Mouse (Mus musculus) heart, embryonic 14.5 days (tissue): ENCODE measurements around the gene Six5. TPM values are rescaled to one million over a fixed set of nuclear protein-coding genes. Genes with fewer than 3 reads are reported as not detected.

Experiments used
- ATAC-seq: fragments of 200-750 bp; cut with Nextera tagmentation; 2 replicates; pipeline ENCODE4 v1.8.0; 2017; ENCODE audit warnings: low read depth, moderate TSS enrichment; ENCODE audit not compliant: insufficient number of reproducible peaks, insufficient read depth, low FRiP score
- H3K27ac ChIP-seq, 2 experiments: fragments of 200-500 bp in 1 of 2; fragments of 300-500 bp in 1 of 2; sonication (generic) in 1 of 2; replicated peaks in 1 of 2; 2 replicates each; pipeline ENCODE4 v1.5.1; 2012 to 2014; ENCODE audit warnings: low read depth in 2 of 2, low read length in 2 of 2, control low read depth in 1 of 2, mild to moderate bottlenecking in 1 of 2, mixed read lengths in 1 of 2; ENCODE audit not compliant: control insufficient read depth in 1 of 2, insufficient read depth in 1 of 2
- H3K27me3 ChIP-seq: fragments of 300-500 bp; sonication (generic); 2 replicates; pipeline ENCODE4 v1.6.1; 2014; ENCODE audit warnings: mild to moderate bottlenecking, low read length, control low read depth; ENCODE audit not compliant: control insufficient read depth, insufficient read depth
- H3K36me3 ChIP-seq: fragments of 300-500 bp; sonication (generic); 2 replicates; pipeline ENCODE4 v1.6.1; 2014; ENCODE audit warnings: mild to moderate bottlenecking, control low read depth, low read length, mixed read lengths; ENCODE audit not compliant: control insufficient read depth, insufficient read depth
- H3K4me1 ChIP-seq, 2 experiments: fragments of 200-500 bp in 1 of 2; fragments of 300-500 bp in 1 of 2; sonication (generic) in 1 of 2; 2 replicates each; pipeline ENCODE4 v1.6.1; 2012 to 2014; ENCODE audit warnings: low read length in 2 of 2, control low read depth in 1 of 2, mixed read lengths in 1 of 2; ENCODE audit not compliant: control insufficient read depth in 2 of 2, insufficient read depth in 2 of 2
- H3K4me2 ChIP-seq: fragments of 300-500 bp; sonication (generic); 2 replicates; pipeline ENCODE4 v1.6.1; 2014; ENCODE audit warnings: mild to moderate bottlenecking, low read length
- H3K4me3 ChIP-seq, 2 experiments: fragments of 200-500 bp in 1 of 2; fragments of 300-500 bp in 1 of 2; sonication (generic) in 1 of 2; 2 replicates each; pipeline ENCODE4 v1.5.1; 2012 to 2014; ENCODE audit warnings: low read length in 2 of 2, mild to moderate bottlenecking in 2 of 2, control low read depth in 1 of 2, low read depth in 1 of 2, moderate library complexity in 1 of 2; ENCODE audit not compliant: control insufficient read depth in 1 of 2, insufficient read depth in 1 of 2
- H3K9ac ChIP-seq: fragments of 300-500 bp; sonication (generic); 2 replicates; pipeline ENCODE4 v1.6.1; 2014; ENCODE audit warnings: mild to moderate bottlenecking, low read length
- H3K9me3 ChIP-seq: fragments of 300-500 bp; sonication (generic); 2 replicates; pipeline ENCODE4 v1.6.1; 2016; ENCODE audit warnings: low read length, control low read depth; ENCODE audit not compliant: control insufficient read depth
- WGBS: fragments of 180-500 bp; shearing (Covaris S2); extraction: QIAGEN DNeasy Blood & Tissue Kit; methylation state at CpG from one replicate; pipeline ENCODE4 v1.1.7; 2014; 5-methylcytosine and 5-hydroxymethylcytosine counted together
- polyA plus RNA-seq: library from polyadenylated mRNA; unstranded; fragments of >200 nt; fragmentation: Nextera tagmentation; extraction: Ambion mirVana; gene quantifications from 2 replicates; pipeline ENCODE4 v1.2.1, GENCODE M21; 2014

Six5 gene
- polyA plus RNA-seq, 1 experiment from 2014 or later, result 8.3 TPM

DNA sequence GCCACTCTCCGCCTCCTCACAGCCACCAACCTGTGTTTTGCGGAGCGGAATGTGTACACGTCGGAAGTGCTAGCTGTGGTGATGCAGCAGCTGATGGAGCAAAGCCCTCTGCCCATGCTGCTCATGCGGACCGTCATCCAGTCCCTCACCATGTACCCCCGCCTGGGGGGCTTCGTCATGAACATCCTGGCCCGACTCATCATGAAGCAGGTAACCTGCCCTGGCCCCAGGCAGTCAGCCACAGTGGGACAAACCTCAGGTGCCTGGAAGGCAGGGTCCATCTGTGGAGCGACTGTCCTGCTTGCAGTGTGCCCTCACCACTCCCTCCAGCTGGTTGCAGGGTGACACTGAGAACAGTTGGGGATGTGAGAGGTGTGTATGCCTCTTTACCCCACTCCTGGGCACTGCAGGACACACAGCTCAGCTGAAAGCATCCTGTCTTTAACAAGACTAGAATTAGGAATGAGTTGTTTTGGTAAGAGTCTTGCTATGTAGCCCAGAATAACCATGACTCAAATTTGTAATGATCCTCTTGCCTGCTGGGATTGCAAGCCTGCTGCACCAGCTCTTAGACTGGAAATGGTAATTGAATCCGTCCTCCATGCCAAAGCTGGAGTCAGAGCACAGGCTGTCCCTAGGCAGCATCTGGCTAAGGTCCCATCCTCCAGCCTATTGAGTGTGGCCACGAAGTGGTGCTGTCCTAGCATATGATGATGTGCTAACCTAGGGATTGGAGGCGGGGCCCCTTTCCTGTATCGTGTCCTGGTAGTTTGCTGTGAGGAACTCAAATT lies 41.9 kb upstream of the Six5 start:
- H3K27me3 ChIP-seq, result no peaks in the 10 kb centered on the region
- H3K9ac ChIP-seq, result no peak overlapping the region
- WGBS, result 89% methylated on average over 15 of the region's 15 CpGs
- H3K4me2 ChIP-seq, result no peak overlapping the region
- no peak overlapping the region for H3K27ac ChIP-seq
- H3K4me1 ChIP-seq, result peaks cover 0 to 5% of the 10 kb centered on the region in 2 experiments; a peak in 1 of 4 replicates
- ATAC-seq, result no peak
- H3K36me3 ChIP-seq, result peaks cover 58% of the 10 kb centered on the region
- H3K4me3 ChIP-seq, result no peak overlapping the region
- no peaks in the 10 kb centered on the region for H3K9me3 ChIP-seq

GRCm38 (mm10) chr7:19053136-19053532 lies 41.3 kb upstream of the Six5 start:
- Histone ChIP-seq H3K27ac (no peak overlapping the region), H3K36me3 (peaks cover 52% of the 10 kb centered on the region), H3K9ac (no peak overlapping the region)

GRCm38 (mm10) chr7:19054047-19054776 lies 40.2 kb upstream of the Six5 start, which contains the start of gene Rsph6a:
TSS of gene Rsph6a (plus strand) at chr7:19054690.
- H3K36me3 ChIP-seq, result peaks cover 42% of the 10 kb centered on the region
- no peak for ATAC-seq
- no peak within 1 kb of the TSS for H3K9ac ChIP-seq
- H3K4me2 ChIP-seq, result peak within 1 kb of the TSS; percentile 48
- 42% methylated on average over 32 of the region's 33 CpGs for WGBS
- H3K9me3 ChIP-seq, result no peaks in the 10 kb centered on the region
- H3K27ac ChIP-seq, result no peak within 1 kb of the TSS
- no peaks in the 10 kb centered on the region for H3K27me3 ChIP-seq
- peaks cover 0 to 5% of the 10 kb centered on the region in 2 experiments; a peak in 1 of 4 replicates for H3K4me1 ChIP-seq
- no peak within 1 kb of the TSS; a peak in 1 of 4 replicates for H3K4me3 ChIP-seq

More at GRCm38 (mm10) chr7:19053136-19053532, 41.3 kb upstream of the Six5 start:
- no peak for ATAC-seq
- H3K4me1 ChIP-seq, result peaks cover 0 to 5% of the 10 kb centered on the region in 2 experiments; a peak in 1 of 4 replicates
- no peak overlapping the region for H3K4me3 ChIP-seq
- H3K27me3 ChIP-seq, result no peaks in the 10 kb centered on the region
- no peak overlapping the region for H3K4me2 ChIP-seq
- H3K9me3 ChIP-seq, result no peaks in the 10 kb centered on the region
- 93% methylated on average over 7 of the region's 7 CpGs for WGBS

DNA sequence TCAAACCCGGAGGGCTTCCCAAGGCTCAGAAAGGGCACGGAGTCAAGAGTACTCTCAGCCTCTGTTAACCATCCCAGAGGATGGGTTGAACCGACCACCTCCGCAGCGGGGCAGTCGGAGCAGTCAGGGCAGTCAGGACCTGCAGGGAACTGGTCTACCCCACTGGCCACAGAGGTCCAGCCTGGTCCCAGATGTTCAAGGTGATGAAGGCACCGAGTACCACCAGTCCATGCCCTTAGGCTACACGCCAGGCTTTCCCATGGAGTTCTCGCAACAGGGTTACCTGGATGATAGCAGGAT lies 39.7 kb upstream of the Six5 start:
- H3K27me3 ChIP-seq, result no peaks in the 10 kb centered on the region
- no peak overlapping the region for H3K9ac ChIP-seq
- H3K4me2 ChIP-seq, result peak overlapping the region; percentile 48
- 70% methylated on average over 9 of the region's 9 CpGs for WGBS
- peaks cover 0 to 5% of the 10 kb centered on the region in 2 experiments; a peak in 1 of 4 replicates for H3K4me1 ChIP-seq
- peaks cover 37% of the 10 kb centered on the region for H3K36me3 ChIP-seq
- no peak overlapping the region for H3K27ac ChIP-seq
- no peaks in the 10 kb centered on the region for H3K9me3 ChIP-seq
- ATAC-seq, result no peak
- H3K4me3 ChIP-seq, result no peak overlapping the region

DNA sequence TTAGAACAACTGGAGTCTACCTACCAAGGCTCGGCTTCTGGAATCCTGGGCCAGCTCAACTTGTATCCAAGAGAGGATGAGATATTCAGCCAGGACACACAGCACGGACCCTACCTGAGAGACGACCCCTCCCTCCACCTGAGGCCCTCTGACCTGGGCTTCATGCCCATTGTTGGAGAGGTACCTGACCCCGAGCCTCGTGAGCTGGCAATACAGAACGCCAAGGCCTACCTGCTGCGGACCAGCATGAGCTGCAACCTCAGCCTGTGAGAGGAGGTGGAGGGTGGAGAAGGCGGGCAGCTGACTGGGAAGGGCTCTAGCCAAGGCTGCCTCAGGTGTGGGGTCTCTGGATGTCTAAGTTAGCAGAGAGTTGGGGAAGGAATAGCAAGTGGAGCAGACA lies 39.3 kb upstream of the Six5 start:
- ATAC-seq, result no peak
- H3K4me1 ChIP-seq, result peaks cover 0 to 5% of the 10 kb centered on the region in 2 experiments; a peak in 1 of 4 replicates
- 90% methylated on average over 8 of the region's 8 CpGs for WGBS
- H3K4me3 ChIP-seq, result no peak overlapping the region
- H3K9ac ChIP-seq, result no peak overlapping the region
- no peaks in the 10 kb centered on the region for H3K9me3 ChIP-seq
- H3K27me3 ChIP-seq, result no peaks in the 10 kb centered on the region
- peaks cover 33% of the 10 kb centered on the region for H3K36me3 ChIP-seq
- no peak overlapping the region for H3K27ac ChIP-seq
- H3K4me2 ChIP-seq, result no peak overlapping the region

- peaks cover 0 to 5% of the 10 kb centered on the region in 2 experiments; a peak in 1 of 4 replicates for H3K4me1 ChIP-seq
- no peak for ATAC-seq
Measured at GRCm38 (mm10) chr7:19057405-19057804, 37.0 kb upstream of the Six5 start.

DNA sequence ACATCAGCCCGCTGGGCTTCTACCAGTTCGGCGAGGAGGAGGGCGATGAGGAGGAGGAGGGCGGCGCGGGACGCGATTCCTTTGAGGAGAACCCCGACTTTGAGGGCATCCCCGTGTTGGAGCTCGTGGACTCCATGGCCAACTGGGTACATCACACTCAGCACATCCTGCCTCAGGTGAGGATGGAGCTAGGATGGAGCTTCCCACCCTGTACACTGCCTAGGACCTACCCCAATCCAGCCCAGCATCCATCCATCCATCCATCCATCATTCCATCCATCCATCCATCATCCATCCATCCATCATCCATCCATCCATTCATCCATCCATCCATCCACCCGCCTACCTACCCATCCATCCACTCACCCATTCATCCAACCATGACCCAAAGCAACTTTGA lies 28.5 kb upstream of the Six5 start:
- no peak overlapping the region for H3K9ac ChIP-seq

More at GRCm38 (mm10) chr7:19057405-19057804, 37.0 kb upstream of the Six5 start:
- 81% methylated on average over 10 of the region's 10 CpGs for WGBS
- Histone ChIP-seq H3K36me3 (peaks cover 10% of the 10 kb centered on the region), H3K4me3 (no peak overlapping the region), H3K27me3 (no peaks in the 10 kb centered on the region), H3K4me2 (no peak overlapping the region), H3K9ac (no peak overlapping the region), H3K27ac (no peak overlapping the region), H3K9me3 (no peaks in the 10 kb centered on the region)

More for the DNA sequence above, 28.5 kb upstream of the Six5 start:
- peak overlapping the region; percentile 12; the same call in 1 of the 2 replicates for H3K4me2 ChIP-seq
- peaks cover 34% of the 10 kb centered on the region for H3K27me3 ChIP-seq
- WGBS, result 43% methylated on average over 13 of the region's 13 CpGs
- H3K4me1 ChIP-seq, result no peaks in the 10 kb centered on the region
- no peak overlapping the region for H3K4me3 ChIP-seq
- H3K27ac ChIP-seq, result no peak overlapping the region
- no peaks in the 10 kb centered on the region for H3K9me3 ChIP-seq
- no peaks in the 10 kb centered on the region for H3K36me3 ChIP-seq
- ATAC-seq, result no peak
